Mouse (Mus musculus) heart, embryonic 10.5 days (tissue): Measurements from ENCODE around the gene Abcb4. TPM values are rescaled to one million over a fixed set of nuclear protein-coding genes. Genes with fewer than 3 reads are reported as not detected.
"Not testable (repeated sequence)": the region's sequence is repeated elsewhere in the genome, so short reads cannot be mapped to it uniquely, and the experiment has no call there.

Experiments used
- DNase-seq: peaks from one replicate; pipeline ENCODE4 v3.0.0-alpha.2; 2017; ENCODE audit warnings: low spot score
- H3K27ac ChIP-seq: fragments of 300-500 bp; sonication (generic); 2 replicates; pipeline ENCODE4 v1.5.1; 2016; ENCODE audit warnings: mild to moderate bottlenecking
- H3K27me3 ChIP-seq: fragments of 300-500 bp; sonication (generic); 2 replicates; pipeline ENCODE4 v1.6.1; 2016; ENCODE audit warnings: mild to moderate bottlenecking; ENCODE audit not compliant: poor library complexity, insufficient read depth, severe bottlenecking
- H3K36me3 ChIP-seq: fragments of 300-500 bp; sonication (generic); 2 replicates; pipeline ENCODE4 v1.6.1; 2016; ENCODE audit warnings: mild to moderate bottlenecking, moderate library complexity
- H3K4me1 ChIP-seq: fragments of 300-500 bp; sonication (generic); 2 replicates; pipeline ENCODE4 v1.6.1; 2016; ENCODE audit warnings: mild to moderate bottlenecking
- H3K4me3 ChIP-seq: fragments of 300-500 bp; sonication (generic); 2 replicates; pipeline ENCODE4 v1.5.1; 2016; ENCODE audit warnings: mild to moderate bottlenecking, moderate library complexity
- H3K9me3 ChIP-seq: fragments of 300-500 bp; sonication (generic); 2 replicates; pipeline ENCODE4 v1.6.1; 2016; ENCODE audit warnings: mild to moderate bottlenecking, moderate library complexity
- WGBS: fragments of 180-500 bp; shearing (Covaris S2); methylation state at CpG from one replicate; pipeline ENCODE4 v1.1.7; 2016; 5-methylcytosine and 5-hydroxymethylcytosine counted together
- polyA plus RNA-seq: library from polyadenylated mRNA; unstranded; fragments of >200 nt; fragmentation: Nextera tagmentation; extraction: Ambion mirVana; gene quantifications from 2 replicates; pipeline ENCODE4 v1.2.1, GENCODE M21; 2016

Abcb4 gene
- polyA plus RNA-seq, 1 experiment from 2014 or later = 1.0 TPM

GRCm38 (mm10) chr5:8995966-8996685 lies 102.6 kb downstream of the Abcb4 start:
- Histone ChIP-seq H3K9me3 (no peaks in the 10 kb centered on the region), H3K4me1 (peaks cover 2% of the 10 kb centered on the region; the same call in 1 of the 2 replicates), H3K27ac (peak overlapping the region; percentile 94), H3K27me3 (no peaks in the 10 kb centered on the region), H3K36me3 (peaks cover 24% of the 10 kb centered on the region), H3K4me3 (peak overlapping the region; percentile 80)
- no peak for DNase-seq
- 18% methylated on average over 13 of the region's 13 CpGs for WGBS

- H3K4me3 ChIP-seq = peak within 1 kb of the TSS; percentile 80
- H3K4me1 ChIP-seq = peaks cover 2% of the 10 kb centered on the region; the same call in 1 of the 2 replicates
- WGBS = under 1% methylated on average over 48 of the region's 57 CpGs
- H3K27me3 ChIP-seq = no peaks in the 10 kb centered on the region
- peaks cover 17% of the 10 kb centered on the region; the same call in 1 of the 2 replicates for H3K36me3 ChIP-seq
- DNase-seq = peak; percentile 98
- H3K9me3 ChIP-seq = no peaks in the 10 kb centered on the region
- peak within 1 kb of the TSS; percentile 94 for H3K27ac ChIP-seq
These were observed 103.4 kb downstream of the Abcb4 start, which contains the start of gene Crot for GRCm38 (mm10) chr5:8996686-8997512. Crot (minus strand) TSS chr5:8997324.

- H3K27ac ChIP-seq = peak overlapping the region; percentile 94
- no peaks in the 10 kb centered on the region for H3K9me3 ChIP-seq
- DNase-seq = no peak
- no peaks in the 10 kb centered on the region for H3K27me3 ChIP-seq
- H3K4me1 ChIP-seq = peaks cover 2% of the 10 kb centered on the region; the same call in 1 of the 2 replicates
- peak overlapping the region; percentile 80 for H3K4me3 ChIP-seq
- H3K36me3 ChIP-seq = peaks cover 13% of the 10 kb centered on the region; the same call in 1 of the 2 replicates
- WGBS = 9% methylated on average over 8 of the region's 8 CpGs
These were observed 104.0 kb downstream of the Abcb4 start for GRCm38 (mm10) chr5:8997513-8997895.

GRCm38 (mm10) chr5:8999108-8999507 lies 105.6 kb downstream of the Abcb4 start:
- H3K9me3 ChIP-seq = no peaks in the 10 kb centered on the region
- H3K4me3 ChIP-seq = no peak overlapping the region
- 27% methylated on average over 4 of the region's 4 CpGs for WGBS
- H3K27me3 ChIP-seq = no peaks in the 10 kb centered on the region
- peaks cover 2% of the 10 kb centered on the region; the same call in 1 of the 2 replicates for H3K4me1 ChIP-seq
- DNase-seq = no peak
- no peak overlapping the region for H3K27ac ChIP-seq
- H3K36me3 ChIP-seq = no peaks in the 10 kb centered on the region

- H3K27ac ChIP-seq, H3K4me3 ChIP-seq, H3K27me3 ChIP-seq, H3K4me1 ChIP-seq, H3K36me3 ChIP-seq, H3K9me3 ChIP-seq, DNase-seq: not testable (repeated sequence)
- 28% methylated on average over 7 of the region's 7 CpGs for WGBS
These were observed 106.5 kb downstream of the Abcb4 start for GRCm38 (mm10) chr5:9000006-9000405.

- H3K4me3 ChIP-seq, H3K27ac ChIP-seq, H3K4me1 ChIP-seq, DNase-seq, H3K36me3 ChIP-seq, H3K9me3 ChIP-seq, H3K27me3 ChIP-seq: not testable (repeated sequence)
- 63% methylated on average over 3 of the region's 3 CpGs for WGBS
These were observed 113.1 kb downstream of the Abcb4 start for GRCm38 (mm10) chr5:9006585-9006984.

Other genes starting within 250 kb of the Abcb4 start
- gene Abcb1a, start 233.6 kb upstream of the Abcb4 start, polyA plus RNA-seq = 0.22 and 0.28 TPM in 2 replicates
- gene Abcb1b, start 95.6 kb upstream of the Abcb4 start, polyA plus RNA-seq = 0.80 and 1.1 TPM in 2 replicates
- gene Crot, start 103.6 kb downstream of the Abcb4 start, polyA plus RNA-seq = 36.3 and 37.7 TPM in 2 replicates
- gene Tmem243, start 207.0 kb downstream of the Abcb4 start, polyA plus RNA-seq = 11.5 and 13.2 TPM in 2 replicates